Mouse (Mus musculus): ENCODE results near the gene Tle6. TPM values are rescaled to one million over a fixed set of nuclear protein-coding genes. Genes with fewer than 3 reads are reported as not detected.
A peak's percentile ranks its signal among the peaks of the same experiment; 100 is the strongest.

Tle6 gene
- polyA plus RNA-seq, 1 experiment from 2014 or later: 15.2 TPM

DNA sequence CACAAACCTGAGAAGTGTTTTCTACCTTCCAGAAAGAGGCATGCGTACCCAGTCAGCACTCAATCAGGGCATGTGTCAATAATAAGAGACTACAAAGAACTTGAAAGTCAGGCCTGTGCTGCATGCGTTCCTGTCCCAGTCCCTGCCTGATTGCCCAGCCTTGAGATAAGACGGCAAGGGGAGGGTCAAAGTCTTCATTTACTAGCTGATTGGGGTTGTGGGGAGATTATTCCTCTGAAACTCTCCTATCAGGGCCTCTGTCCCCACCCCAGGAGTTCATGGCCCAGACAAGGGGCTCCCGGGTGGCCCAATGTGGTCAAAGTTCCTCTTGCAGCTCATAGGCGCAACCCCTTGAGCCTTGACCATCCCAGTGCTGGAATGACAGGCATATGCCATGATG lies 54.5 kb downstream of the Tle6 start:
- WGBS: 77% methylated on average over 5 of the region's 5 CpGs
- no peaks in the 10 kb centered on the region for H3K9me3 ChIP-seq

DNA sequence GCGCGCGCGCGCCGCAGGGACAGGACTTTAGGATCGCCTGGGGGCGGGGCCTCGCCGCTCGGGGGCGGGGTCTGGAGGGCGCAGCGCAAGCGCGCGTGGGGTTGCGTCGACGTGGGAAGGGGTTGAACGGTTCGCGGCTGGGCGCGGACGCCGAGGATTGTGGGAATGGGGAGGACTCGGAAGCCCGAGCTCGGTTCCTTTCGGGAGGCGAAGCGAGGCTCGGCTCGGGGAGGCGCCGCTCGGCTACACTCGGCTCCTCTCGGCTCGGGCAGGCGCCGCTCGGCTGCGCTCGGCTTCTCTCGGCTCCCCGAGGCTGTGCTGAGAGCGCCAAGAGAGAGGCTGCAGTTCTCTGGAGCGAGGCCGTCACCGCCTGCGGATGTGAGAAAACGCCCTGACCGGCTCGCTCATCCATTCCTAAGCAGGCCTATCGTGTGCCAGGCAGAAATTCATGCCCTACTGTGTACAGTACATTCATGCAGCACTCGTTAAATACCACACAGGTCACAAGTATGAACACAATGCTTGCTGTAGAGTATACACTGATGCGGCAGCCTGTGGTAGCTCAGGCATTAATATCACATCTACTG lies 55.6 kb downstream of the Tle6 start, which contains the start of gene Gna11:
Gene Gna11, minus strand, starts transcription at position 30 of the 587 bp plus-strand sequence.
- 2% methylated on average over 59 of the region's 59 CpGs for WGBS
- peak within 1 kb of the TSS; percentile 93 for H3K9ac ChIP-seq (replicated peaks)
- H3K4me2 ChIP-seq: peak within 1 kb of the TSS; percentile 93
- H3K27me3 ChIP-seq: no peaks in the 10 kb centered on the region
- H3K36me3 ChIP-seq: peaks cover 13% of the 10 kb centered on the region
- ATAC-seq (ENCODE audit: insufficient number of reproducible peaks, insufficient read depth, low FRiP score, low TSS enrichment, low read depth): peak; percentile 92
- H3K4me1 ChIP-seq (replicated peaks): peaks cover 31% of the 10 kb centered on the region
- no peaks in the 10 kb centered on the region for H3K9me3 ChIP-seq
- peak within 1 kb of the TSS; percentile 80 for H3K27ac ChIP-seq
- peak within 1 kb of the TSS; percentile 97 for H3K4me3 ChIP-seq (replicated peaks)

More for the DNA sequence above, 54.5 kb downstream of the Tle6 start:
- Histone ChIP-seq H3K4me2 (no peak overlapping the region), H3K4me3 (replicated peaks) (no peak overlapping the region), H3K36me3 (peaks cover 12% of the 10 kb centered on the region; the same call in 1 of the 2 replicates), H3K9ac (replicated peaks) (peak overlapping the region; percentile 28; the same call in 1 of the 2 replicates), H3K27me3 (no peaks in the 10 kb centered on the region), H3K4me1 (replicated peaks) (peaks cover 32% of the 10 kb centered on the region), H3K27ac (no peak overlapping the region)
- ATAC-seq (ENCODE audit: insufficient number of reproducible peaks, insufficient read depth, low FRiP score, low TSS enrichment, low read depth): no peak

DNA sequence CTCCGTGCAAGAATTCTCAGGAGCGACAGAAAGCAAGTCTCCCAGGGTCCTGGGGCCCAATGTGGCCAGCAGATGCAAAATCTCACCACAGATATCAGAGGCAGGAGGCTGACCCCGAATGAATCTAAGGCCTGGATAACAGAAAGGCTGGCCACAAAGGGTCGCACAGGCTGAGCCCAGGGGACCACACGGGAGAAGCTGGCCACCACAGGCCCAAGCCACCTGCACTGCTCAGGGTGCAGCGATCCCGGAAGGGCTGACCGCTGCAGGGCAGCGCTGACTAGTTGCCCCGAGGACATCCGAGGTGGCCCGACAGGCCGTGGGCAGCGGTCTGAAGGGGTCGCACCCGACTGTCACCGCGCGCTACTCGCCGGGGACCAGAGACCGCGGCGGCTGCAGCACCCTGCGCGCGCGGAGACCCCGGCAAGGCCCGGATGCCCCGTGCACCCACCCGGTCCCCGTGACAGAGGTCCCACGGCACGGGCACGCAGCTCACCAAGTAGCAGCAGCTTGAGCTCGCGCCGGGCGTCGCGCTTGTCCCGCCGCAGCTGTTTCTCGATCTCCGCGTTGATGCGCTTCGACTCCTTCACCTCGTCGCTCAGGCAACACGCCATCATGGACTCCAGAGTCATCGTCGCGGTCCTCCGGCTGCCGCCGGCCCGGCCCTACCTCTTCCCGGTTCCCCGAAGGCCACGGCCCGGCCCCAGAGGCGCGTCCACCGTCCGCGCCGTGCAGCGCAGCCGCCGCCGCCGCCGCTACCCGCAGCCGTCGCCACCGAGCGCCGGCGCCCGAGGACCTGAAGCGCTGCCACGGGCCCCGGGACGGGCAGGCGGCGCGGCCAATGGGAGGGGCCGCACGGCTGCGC lies 56.3 kb downstream of the Tle6 start:
- Histone ChIP-seq H3K27ac (peak overlapping the region; percentile 78), H3K4me2 (peak overlapping the region; percentile 93), H3K36me3 (peaks cover 21% of the 10 kb centered on the region), H3K27me3 (no peaks in the 10 kb centered on the region), H3K4me1 (replicated peaks) (peaks cover 31% of the 10 kb centered on the region), H3K9me3 (no peaks in the 10 kb centered on the region), H3K4me3 (replicated peaks) (peak overlapping the region; percentile 97), H3K9ac (replicated peaks) (peak overlapping the region; percentile 93)
- peak; percentile 10 for ATAC-seq (ENCODE audit: insufficient number of reproducible peaks, insufficient read depth, low FRiP score, low TSS enrichment, low read depth)
- WGBS: 1% methylated on average over 85 of the region's 93 CpGs

DNA sequence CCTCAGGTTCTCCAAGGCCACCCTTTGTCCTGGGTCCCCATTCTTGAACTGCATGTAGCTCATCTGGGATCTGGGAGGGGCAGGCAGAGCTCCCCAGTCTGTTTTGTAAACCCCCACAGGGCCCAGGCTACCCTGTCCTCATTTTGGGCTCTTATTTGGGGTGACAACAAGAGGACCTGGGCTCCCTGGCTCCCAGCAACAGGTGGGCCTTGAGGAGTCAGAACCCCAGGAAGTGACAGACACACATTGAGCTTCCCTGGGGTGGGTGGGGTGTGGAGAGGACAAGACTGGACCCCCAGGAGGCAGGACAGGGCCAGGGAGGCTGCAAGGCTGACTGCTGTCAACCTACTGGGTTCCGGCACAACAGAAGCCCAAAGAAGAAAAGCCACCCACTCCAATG lies 57.2 kb downstream of the Tle6 start:
- no peak for ATAC-seq (ENCODE audit: insufficient number of reproducible peaks, insufficient read depth, low FRiP score, low TSS enrichment, low read depth)
- WGBS: 81% methylated on average over 1 of the region's 1 CpGs

DNA sequence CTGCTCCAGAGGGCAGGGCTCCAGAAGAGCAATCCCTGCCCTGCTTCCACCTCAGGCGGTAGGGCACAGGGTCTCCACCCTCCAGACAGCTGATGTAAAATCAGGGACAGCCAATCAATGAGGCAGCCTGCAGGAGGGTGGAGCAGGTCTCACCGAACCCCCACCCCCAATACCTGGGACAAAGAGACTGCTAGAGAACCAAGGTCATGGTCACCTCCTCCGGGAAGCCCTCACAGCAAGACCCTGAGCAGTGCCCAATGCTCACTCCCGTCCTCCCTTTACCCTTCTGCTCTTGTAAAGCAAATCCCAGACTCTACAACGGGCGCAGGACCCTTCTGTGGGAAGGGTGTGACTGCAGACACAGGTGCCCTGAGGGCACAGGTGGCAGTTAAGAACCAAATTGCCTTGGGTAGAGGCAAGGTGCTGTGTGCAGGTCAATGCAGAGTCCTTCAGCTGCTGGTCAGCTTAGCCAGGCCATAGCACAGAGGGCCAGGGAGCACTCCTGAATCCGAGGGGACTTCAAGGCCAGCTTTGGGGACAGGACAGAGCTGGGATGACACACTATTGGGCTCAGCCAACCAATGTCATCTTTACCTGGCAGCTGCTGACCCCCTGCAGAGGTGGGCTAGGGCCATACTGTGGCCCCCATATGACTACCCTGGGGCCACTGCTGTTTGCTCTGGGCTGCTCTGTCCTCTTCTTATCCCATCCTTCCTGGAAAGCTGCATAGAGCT lies 58.0 kb downstream of the Tle6 start:
- Histone ChIP-seq H3K27ac (no peak overlapping the region), H3K4me3 (replicated peaks) (peak overlapping the region; percentile 97), H3K9ac (replicated peaks) (peak overlapping the region; percentile 93), H3K9me3 (no peaks in the 10 kb centered on the region), H3K4me2 (peak overlapping the region; percentile 93), H3K36me3 (peaks cover 34% of the 10 kb centered on the region), H3K4me1 (replicated peaks) (peaks cover 31% of the 10 kb centered on the region), H3K27me3 (no peaks in the 10 kb centered on the region)
- no peak for ATAC-seq (ENCODE audit: insufficient number of reproducible peaks, insufficient read depth, low FRiP score, low TSS enrichment, low read depth)
- WGBS: 65% methylated on average over 7 of the region's 7 CpGs

More for the DNA sequence above, 57.2 kb downstream of the Tle6 start:
- Histone ChIP-seq H3K4me2 (peak overlapping the region; percentile 93), H3K27ac (no peak overlapping the region), H3K9ac (replicated peaks) (peak overlapping the region; percentile 93), H3K27me3 (no peaks in the 10 kb centered on the region), H3K36me3 (peaks cover 28% of the 10 kb centered on the region), H3K4me3 (replicated peaks) (peak overlapping the region; percentile 97), H3K9me3 (no peaks in the 10 kb centered on the region), H3K4me1 (replicated peaks) (peaks cover 31% of the 10 kb centered on the region)

DNA sequence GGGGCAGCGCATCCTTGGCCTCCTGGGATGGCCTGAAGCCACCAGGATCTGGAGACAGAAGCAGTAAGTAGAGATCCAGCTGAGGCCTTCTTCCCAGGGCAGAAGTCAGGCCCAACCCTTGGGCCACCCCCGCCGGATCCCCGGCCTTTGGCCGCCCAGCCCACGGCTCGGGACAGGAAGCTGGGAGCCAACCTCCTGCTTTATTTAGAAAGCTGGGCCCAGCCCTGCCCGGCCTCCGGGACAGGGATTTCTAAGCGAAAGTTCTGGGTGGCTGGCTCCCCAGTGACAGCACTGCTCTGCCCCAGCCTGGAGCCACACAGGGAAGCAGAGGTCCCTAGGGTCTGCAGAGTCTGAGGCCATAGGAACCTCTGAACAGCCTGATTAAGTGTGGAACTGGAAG lies 59.1 kb downstream of the Tle6 start:
- ATAC-seq (ENCODE audit: insufficient number of reproducible peaks, insufficient read depth, low FRiP score, low TSS enrichment, low read depth): no peak
- Histone ChIP-seq H3K9ac (replicated peaks) (0 out of 2 replicates have a peak overlapping the region, but pooled peaks have one; percentile 31), H3K4me2 (no peak overlapping the region), H3K27ac (no peak overlapping the region), H3K9me3 (no peaks in the 10 kb centered on the region), H3K36me3 (peaks cover 42% of the 10 kb centered on the region), H3K4me1 (replicated peaks) (peaks cover 31% of the 10 kb centered on the region), H3K4me3 (replicated peaks) (0 out of 2 replicates have a peak overlapping the region, but pooled peaks have one; percentile 6), H3K27me3 (no peaks in the 10 kb centered on the region)
- 85% methylated on average over 10 of the region's 10 CpGs for WGBS

- Histone ChIP-seq H3K27ac (no peak overlapping the region), H3K4me2 (no peak overlapping the region), H3K9me3 (no peaks in the 10 kb centered on the region), H3K36me3 (peaks cover 45% of the 10 kb centered on the region), H3K4me3 (replicated peaks) (0 out of 2 replicates have a peak overlapping the region, but pooled peaks have one; percentile 6), H3K9ac (replicated peaks) (no peak overlapping the region), H3K27me3 (no peaks in the 10 kb centered on the region), H3K4me1 (replicated peaks) (peaks cover 31% of the 10 kb centered on the region)
- 83% methylated on average over 5 of the region's 5 CpGs for WGBS
- no peak for ATAC-seq (ENCODE audit: insufficient number of reproducible peaks, insufficient read depth, low FRiP score, low TSS enrichment, low read depth)
These were observed 59.5 kb downstream of the Tle6 start for GRCm38 (mm10) chr10:81541363-81541762.

Other genes with a start within 250 kb of the Tle6 start
- gene Mfsd12, start 243.6 kb downstream of the Tle6 start, polyA plus RNA-seq (2016; fragmentation: Nextera tagmentation; extraction: Ambion mirVana): 12.5 and 13.3 TPM in 2 replicates
- 0.76 and 0.79 TPM in 2 replicates for gene 4930404N11Rik, start 235.3 kb downstream of the Tle6 start, polyA plus RNA-seq (2016; fragmentation: Nextera tagmentation; extraction: Ambion mirVana)
- 136 and 137 TPM in 2 replicates for gene Fzr1, start 222.6 kb downstream of the Tle6 start, polyA plus RNA-seq (2016; fragmentation: Nextera tagmentation; extraction: Ambion mirVana)
- 71.9 and 74.6 TPM in 2 replicates for gene Dohh, start 216.6 kb downstream of the Tle6 start, polyA plus RNA-seq (2016; fragmentation: Nextera tagmentation; extraction: Ambion mirVana)
- 3.3 and 3.8 TPM in 2 replicates for gene Gm48551, start 216.6 kb downstream of the Tle6 start, polyA plus RNA-seq (2016; fragmentation: Nextera tagmentation; extraction: Ambion mirVana)
- 1.1 and 3.1 TPM in 2 replicates for gene Gm48552, start 212.1 kb downstream of the Tle6 start, polyA plus RNA-seq (2016; fragmentation: Nextera tagmentation; extraction: Ambion mirVana)
- gene Smim24, start 208.0 kb downstream of the Tle6 start, polyA plus RNA-seq (2016; fragmentation: Nextera tagmentation; extraction: Ambion mirVana): 2.9 and 3.0 TPM in 2 replicates
- 30.8 and 31.1 TPM in 2 replicates for gene Nfic, start 145.4 kb downstream of the Tle6 start, polyA plus RNA-seq (2016; fragmentation: Nextera tagmentation; extraction: Ambion mirVana)
- gene Celf5, start 118.4 kb downstream of the Tle6 start, polyA plus RNA-seq (2016; fragmentation: Nextera tagmentation; extraction: Ambion mirVana): 0.70 and 0.93 TPM in 2 replicates
- 84.3 and 86.9 TPM in 2 replicates for gene Ncln, start 104.7 kb downstream of the Tle6 start, polyA plus RNA-seq (2016; fragmentation: Nextera tagmentation; extraction: Ambion mirVana)
- gene S1pr4, start 100.9 kb downstream of the Tle6 start, polyA plus RNA-seq (2016; fragmentation: Nextera tagmentation; extraction: Ambion mirVana): 0.28 and 0.53 TPM in 2 replicates
- 1.2 and 1.4 TPM in 2 replicates for gene Gna15, start 76.8 kb downstream of the Tle6 start, polyA plus RNA-seq (2016; fragmentation: Nextera tagmentation; extraction: Ambion mirVana)
- 82.9 and 86.1 TPM in 2 replicates for gene Gna11, start 55.9 kb downstream of the Tle6 start, polyA plus RNA-seq (2016; fragmentation: Nextera tagmentation; extraction: Ambion mirVana)
- 453 and 478 TPM in 2 replicates for gene Aes, start 41.6 kb downstream of the Tle6 start, polyA plus RNA-seq (2016; fragmentation: Nextera tagmentation; extraction: Ambion mirVana)
- gene Tle2, start 26.5 kb downstream of the Tle6 start, polyA plus RNA-seq (2016; fragmentation: Nextera tagmentation; extraction: Ambion mirVana): 39.4 and 45.6 TPM in 2 replicates
- 2.0 and 2.2 TPM in 2 replicates for gene BC025920, start 5.2 kb upstream of the Tle6 start, polyA plus RNA-seq (2016; fragmentation: Nextera tagmentation; extraction: Ambion mirVana)
- 55.8 and 57.5 TPM in 2 replicates for gene Sirt6, start 26.7 kb upstream of the Tle6 start, polyA plus RNA-seq (2016; fragmentation: Nextera tagmentation; extraction: Ambion mirVana)
- gene Ankrd24, start 27.5 kb upstream of the Tle6 start, polyA plus RNA-seq (2016; fragmentation: Nextera tagmentation; extraction: Ambion mirVana): 10.1 and 10.4 TPM in 2 replicates
- gene Gm10778, start 48.0 kb upstream of the Tle6 start, polyA plus RNA-seq (2016; fragmentation: Nextera tagmentation; extraction: Ambion mirVana): 4.9 and 5.1 TPM in 2 replicates
- gene Zfp433, start 103.8 kb upstream of the Tle6 start, polyA plus RNA-seq (2016; fragmentation: Nextera tagmentation; extraction: Ambion mirVana): 16.3 and 21.0 TPM in 2 replicates
- 8.6 and 12.4 TPM in 2 replicates for gene Gm3055, start 170.1 kb upstream of the Tle6 start, polyA plus RNA-seq (2016; fragmentation: Nextera tagmentation; extraction: Ambion mirVana)
- gene Gm4767, start 211.1 kb upstream of the Tle6 start, polyA plus RNA-seq (2016; fragmentation: Nextera tagmentation; extraction: Ambion mirVana): 2.9 and 3.7 TPM in 2 replicates

Measured in limb, embryonic 12.5 days (tissue).